Mouse (Mus musculus) gastrocnemius, postnatal 14 days (tissue): ENCODE measurements around the gene Emc10. TPM values are rescaled to one million over a fixed set of nuclear protein-coding genes. Genes with fewer than 3 reads are reported as not detected.

Source experiments
- DNase-seq: peaks from one replicate; pipeline ENCODE4 v3.0.0; 2021; ENCODE audit warnings: mixed read lengths
- intact Hi-C: fragments of 180-260 bp; cut with DNase I; formaldehyde crosslinking; loops from one replicate; pipeline ENCODE4 v1.15.1; 2025; ENCODE audit warnings: low total_unique reads
- long read RNA-seq, 2 experiments: library from polyadenylated mRNA; stranded (forward); transcript quantifications; one replicate each; pipeline ENCODE4 v2.0.0; 2021
- total RNA-seq, 2 experiments: library from RNA; stranded (reverse); gene quantifications; 2 replicates each; pipeline ENCODE4 v1.2.3; 2021

Emc10 gene
- 10 to 100 TPM; 44.1 to 48.8 TPM for total RNA-seq
- long read RNA-seq, experiment 1, transcript Emc10-201 (8 exons, 1,662 nt) = minor isoform, 31 of 90 reads
- long read RNA-seq, experiment 1, transcript Emc10-202 (7 exons, 1,872 nt) = major isoform, 48 of 90 reads
- long read RNA-seq, experiment 1, partial matches to known transcripts = 7 of 90 reads
- long read RNA-seq, experiment 1, other reads (novel, unspliced or antisense) = 3 of 90 reads
- long read RNA-seq, experiment 2, transcript Emc10-201 (8 exons, 1,662 nt) = minor isoform, 45 of 130 reads
- long read RNA-seq, experiment 2, transcript Emc10-202 (7 exons, 1,872 nt) = major isoform, 71 of 130 reads
- long read RNA-seq, experiment 2, partial matches to known transcripts = 7 of 130 reads
- long read RNA-seq, experiment 2, other reads (novel, unspliced or antisense) = 6 of 130 reads

GRCm38 (mm10) chr7:44495992-44496770 lies at the start of gene Emc10, which contains the start of gene Fam71e1:
TSS of gene Emc10 (minus strand) at chr7:44496529.
TSS of gene Fam71e1 (plus strand) at chr7:44496581.
- intact Hi-C loops = no loop called here
- DNase-seq = peak; percentile 95

GRCm38 (mm10) chr7:44543071-44543470 lies 46.7 kb upstream of the Emc10 start:
- intact Hi-C loops = no loop called here
- DNase-seq = no peak

GRCm38 (mm10) chr7:44542555-44542954 lies 46.2 kb upstream of the Emc10 start:
- intact Hi-C loops = no loop called here
- no peak for DNase-seq

- DNase-seq = no peak
- intact Hi-C loops = no loop called here
These were observed 42.7 kb upstream of the Emc10 start for GRCm38 (mm10) chr7:44538756-44539624.

- intact Hi-C loops = no loop called here
- no peak for DNase-seq
These were observed 41.2 kb upstream of the Emc10 start for GRCm38 (mm10) chr7:44537496-44537895.

GRCm38 (mm10) chr7:44537009-44537408 lies 40.7 kb upstream of the Emc10 start:
- no peak for DNase-seq
- intact Hi-C loops = no loop called here

- intact Hi-C loops = no loop called here
- no peak for DNase-seq
These were observed 40.2 kb upstream of the Emc10 start for GRCm38 (mm10) chr7:44536590-44536968.

GRCm38 (mm10) chr7:44535657-44536589 lies 39.6 kb upstream of the Emc10 start:
- intact Hi-C loops = no loop called here
- DNase-seq = no peak

GRCm38 (mm10) chr7:44534656-44535441 lies 38.5 kb upstream of the Emc10 start:
- intact Hi-C loops = no loop called here
- no peak for DNase-seq

GRCm38 (mm10) chr7:44534242-44534641 lies 37.9 kb upstream of the Emc10 start:
- intact Hi-C loops = no loop called here

GRCm38 (mm10) chr7:44533746-44534045 lies 37.4 kb upstream of the Emc10 start:
- intact Hi-C loops = no loop called here
- no peak for DNase-seq

More at GRCm38 (mm10) chr7:44534242-44534641, 37.9 kb upstream of the Emc10 start:
- DNase-seq = no peak

GRCm38 (mm10) chr7:44532918-44533745 lies 36.8 kb upstream of the Emc10 start:
- DNase-seq = no peak
- intact Hi-C loops = no loop called here

- intact Hi-C loops = no loop called here
- DNase-seq = no peak
These were observed 35.8 kb upstream of the Emc10 start, which contains the start of gene Spib for GRCm38 (mm10) chr7:44531946-44532732. TSS of gene Spib (minus strand) at chr7:44532071.

GRCm38 (mm10) chr7:44531207-44531606 lies 34.9 kb upstream of the Emc10 start:
- intact Hi-C loops = no loop called here
- no peak for DNase-seq

GRCm38 (mm10) chr7:44530507-44530906 lies 34.2 kb upstream of the Emc10 start:
- DNase-seq = no peak
- intact Hi-C loops = no loop called here

GRCm38 (mm10) chr7:44529518-44529917 lies 33.2 kb upstream of the Emc10 start:
- intact Hi-C loops = no loop called here

More at GRCm38 (mm10) chr7:44529518-44529917, 33.2 kb upstream of the Emc10 start:
- DNase-seq = no peak
